Mouse (Mus musculus): ENCODE measurements at regions not wholly inside any gene's neighbourhood (a gene's known extent, or its start where the extent isn't known, plus 50 kb on each side); places are given as distances from the start of the nearest gene placed in this dataset.

DNA sequence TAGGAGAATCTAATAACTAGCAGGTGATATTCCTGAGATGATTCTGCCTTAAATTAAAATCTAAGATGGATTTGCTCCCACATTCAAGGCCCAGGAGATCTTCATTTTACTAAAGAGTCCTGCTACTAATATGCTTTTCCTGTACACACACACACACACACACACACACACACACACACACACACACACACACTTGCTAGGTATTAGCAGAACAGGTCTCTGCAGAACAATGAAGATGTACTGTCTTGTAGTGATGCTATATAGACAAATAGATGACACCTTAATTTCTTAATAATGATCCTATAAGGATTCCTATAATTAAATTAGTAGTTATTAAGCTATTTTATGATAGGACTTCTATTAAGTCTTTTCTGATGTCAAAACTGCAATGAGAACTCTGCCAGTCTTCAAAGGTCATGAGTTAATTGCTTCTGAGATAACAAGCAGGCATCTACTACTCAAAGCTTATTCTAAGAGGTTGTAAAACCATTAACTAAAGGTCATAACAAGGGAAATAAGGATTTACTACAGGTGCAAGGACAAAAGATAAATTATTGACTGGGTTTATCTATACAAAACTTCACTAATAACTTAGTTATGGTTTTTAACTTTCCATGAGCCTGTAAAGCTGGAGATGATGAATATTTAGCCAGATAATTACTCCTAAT lies 666.0 kb upstream of the Impad1 start:
- no peaks in the 10 kb centered on the region for H3K36me3 ChIP-seq (ENCODE audit: insufficient read depth, low read length)
- no peaks in the 10 kb centered on the region for H3K27me3 ChIP-seq (ENCODE audit: insufficient read depth, low read length)
- peaks cover 23% of the 10 kb centered on the region for H3K9me3 ChIP-seq (ENCODE audit: low read length)
- no peak overlapping the region for H3K4me3 ChIP-seq (replicated peaks; ENCODE audit: low read length)
- no peak for TF ChIP-seq NANOG (IDR thresholded peaks at IDR 0.05; ENCODE audit: borderline replicate concordance, low read length)
- no peak for TF ChIP-seq POU5F1 (IDR thresholded peaks at IDR 0.05; ENCODE audit: borderline replicate concordance, low read length)
- TF ChIP-seq CTCF (conservative IDR thresholded peaks at IDR 0.05; ENCODE audit: low read length): no peak
- no peaks in the 10 kb centered on the region for H3K4me1 ChIP-seq (replicated peaks; ENCODE audit: low read depth, low read length)

DNA sequence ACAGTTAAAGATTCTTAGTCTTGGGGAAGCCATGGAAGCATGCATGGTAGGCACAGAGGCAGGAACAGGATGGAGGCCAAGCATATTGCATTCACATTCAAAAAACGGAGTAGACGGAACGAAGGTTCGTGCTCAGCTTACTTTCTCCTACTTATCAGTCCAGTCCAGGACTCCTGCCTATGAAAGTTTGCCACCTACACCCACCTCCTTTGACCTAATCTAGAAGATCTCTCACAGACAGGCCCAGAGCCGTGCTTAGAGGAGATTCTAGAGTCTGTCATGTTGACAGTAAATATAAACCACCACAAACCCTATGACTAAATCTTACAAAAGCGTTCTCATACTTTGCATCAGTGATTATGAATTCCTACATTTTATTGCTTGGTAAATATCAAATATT lies 657.3 kb upstream of the Impad1 start:
- Histone ChIP-seq H3K4me3 (replicated peaks; ENCODE audit: low read length) (no peak overlapping the region), H3K9me3 (ENCODE audit: low read length) (no peaks in the 10 kb centered on the region), H3K27me3 (ENCODE audit: insufficient read depth, low read length) (no peaks in the 10 kb centered on the region), H3K36me3 (ENCODE audit: insufficient read depth, low read length) (no peaks in the 10 kb centered on the region), H3K4me1 (replicated peaks; ENCODE audit: low read depth, low read length) (no peaks in the 10 kb centered on the region)
- TF ChIP-seq POU5F1 (IDR thresholded peaks at IDR 0.05; ENCODE audit: borderline replicate concordance, low read length): no peak
- no peak for TF ChIP-seq NANOG (IDR thresholded peaks at IDR 0.05; ENCODE audit: borderline replicate concordance, low read length)
- no peak for TF ChIP-seq CTCF (conservative IDR thresholded peaks at IDR 0.05; ENCODE audit: low read length)

DNA sequence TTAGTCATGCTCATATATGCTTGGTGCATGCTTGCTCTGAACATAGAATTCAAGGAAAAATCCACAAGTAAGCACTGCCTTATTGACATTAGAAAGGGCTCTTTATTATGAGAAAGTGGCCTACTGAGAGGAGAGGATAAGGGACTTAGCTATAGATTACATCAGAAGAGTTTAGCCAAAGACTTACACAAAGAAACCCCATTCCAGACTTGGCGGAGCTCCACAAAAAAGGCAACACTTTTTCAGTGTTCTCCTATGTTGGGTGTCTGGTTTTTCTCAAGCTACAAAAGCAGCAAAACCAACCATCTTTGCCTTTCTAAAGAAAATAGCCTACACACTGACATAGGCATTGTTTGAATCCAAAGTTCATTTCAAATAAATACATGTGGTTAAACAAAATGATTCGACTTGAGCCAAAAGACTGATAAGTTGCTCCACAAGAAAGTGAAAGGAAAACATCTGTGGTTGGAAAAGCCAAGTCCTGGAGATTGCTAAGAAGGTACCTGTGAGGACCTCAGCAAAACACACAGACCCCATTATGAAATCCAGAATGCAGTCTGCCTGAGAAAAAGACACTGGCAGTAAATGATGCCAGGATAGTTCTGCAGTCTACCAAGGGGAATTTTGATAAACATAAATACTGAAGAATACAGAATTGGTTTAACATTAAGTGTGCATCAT lies 648.3 kb upstream of the Impad1 start:
- Histone ChIP-seq H3K4me3 (replicated peaks; ENCODE audit: low read length) (no peak overlapping the region), H3K36me3 (ENCODE audit: insufficient read depth, low read length) (no peaks in the 10 kb centered on the region), H3K9me3 (ENCODE audit: low read length) (no peaks in the 10 kb centered on the region), H3K27me3 (ENCODE audit: insufficient read depth, low read length) (no peaks in the 10 kb centered on the region), H3K4me1 (replicated peaks; ENCODE audit: low read depth, low read length) (no peaks in the 10 kb centered on the region)
- TF ChIP-seq NANOG (IDR thresholded peaks at IDR 0.05; ENCODE audit: borderline replicate concordance, low read length) (no peak), CTCF (conservative IDR thresholded peaks at IDR 0.05; ENCODE audit: low read length) (no peak), POU5F1 (IDR thresholded peaks at IDR 0.05; ENCODE audit: borderline replicate concordance, low read length) (no peak)

DNA sequence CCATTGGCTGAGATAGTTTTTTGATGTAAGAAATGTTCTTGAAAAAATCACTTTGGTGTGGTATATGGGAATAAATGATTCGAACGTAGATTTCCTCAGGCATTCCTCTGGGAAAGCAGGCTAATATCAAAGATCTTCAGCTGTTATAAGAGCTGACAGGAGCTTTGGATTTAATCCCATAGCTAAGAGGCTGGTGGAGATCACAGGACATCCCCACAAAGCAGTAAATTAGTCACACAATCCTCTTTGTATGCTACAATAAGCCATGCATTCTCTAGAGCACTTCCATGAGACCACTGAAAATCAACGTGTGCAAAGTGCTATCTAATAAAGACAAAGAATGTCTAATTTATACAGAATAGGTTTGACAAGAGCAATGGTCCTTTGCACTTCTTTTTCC lies 643.9 kb upstream of the Impad1 start:
- H3K4me1 ChIP-seq (replicated peaks; ENCODE audit: low read depth, low read length): no peaks in the 10 kb centered on the region
- H3K9me3 ChIP-seq (ENCODE audit: low read length): no peaks in the 10 kb centered on the region
- no peak for TF ChIP-seq CTCF (conservative IDR thresholded peaks at IDR 0.05; ENCODE audit: low read length)
- TF ChIP-seq POU5F1 (IDR thresholded peaks at IDR 0.05; ENCODE audit: borderline replicate concordance, low read length): no peak
- no peak for TF ChIP-seq NANOG (IDR thresholded peaks at IDR 0.05; ENCODE audit: borderline replicate concordance, low read length)
- no peaks in the 10 kb centered on the region for H3K36me3 ChIP-seq (ENCODE audit: insufficient read depth, low read length)
- H3K27me3 ChIP-seq (ENCODE audit: insufficient read depth, low read length): no peaks in the 10 kb centered on the region
- H3K4me3 ChIP-seq (replicated peaks; ENCODE audit: low read length): no peak overlapping the region
